Mouse (Mus musculus): Measurements from ENCODE around the gene 1700067P10Rik.
A peak's percentile ranks its signal among the peaks of the same experiment; 100 is the strongest.

1700067P10Rik gene

DNA sequence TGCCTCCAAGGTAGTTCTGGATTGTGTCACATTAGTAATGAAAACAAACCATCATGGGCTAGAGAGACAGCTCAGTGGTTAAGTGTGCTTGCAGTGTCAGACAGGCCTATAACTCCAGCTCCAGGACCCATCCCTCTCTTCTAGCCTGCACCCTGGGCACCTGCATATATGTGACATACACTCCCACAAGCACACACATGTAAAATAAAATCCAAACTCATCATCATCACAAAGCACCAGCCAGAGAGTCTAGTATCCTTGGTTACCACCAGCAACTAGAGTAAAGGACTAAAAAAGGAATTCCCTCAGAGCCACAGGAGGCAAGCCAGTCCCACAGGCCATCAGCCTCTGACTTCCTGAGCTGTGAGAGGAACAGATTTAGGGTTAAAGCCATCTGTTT lies at the start of gene 1700067P10Rik:
1700067P10Rik (plus strand) TSS at position 301 of the 400 bp plus-strand sequence.
- DNase-seq (ENCODE audit: low read depth, low spot score): no peak

DNA sequence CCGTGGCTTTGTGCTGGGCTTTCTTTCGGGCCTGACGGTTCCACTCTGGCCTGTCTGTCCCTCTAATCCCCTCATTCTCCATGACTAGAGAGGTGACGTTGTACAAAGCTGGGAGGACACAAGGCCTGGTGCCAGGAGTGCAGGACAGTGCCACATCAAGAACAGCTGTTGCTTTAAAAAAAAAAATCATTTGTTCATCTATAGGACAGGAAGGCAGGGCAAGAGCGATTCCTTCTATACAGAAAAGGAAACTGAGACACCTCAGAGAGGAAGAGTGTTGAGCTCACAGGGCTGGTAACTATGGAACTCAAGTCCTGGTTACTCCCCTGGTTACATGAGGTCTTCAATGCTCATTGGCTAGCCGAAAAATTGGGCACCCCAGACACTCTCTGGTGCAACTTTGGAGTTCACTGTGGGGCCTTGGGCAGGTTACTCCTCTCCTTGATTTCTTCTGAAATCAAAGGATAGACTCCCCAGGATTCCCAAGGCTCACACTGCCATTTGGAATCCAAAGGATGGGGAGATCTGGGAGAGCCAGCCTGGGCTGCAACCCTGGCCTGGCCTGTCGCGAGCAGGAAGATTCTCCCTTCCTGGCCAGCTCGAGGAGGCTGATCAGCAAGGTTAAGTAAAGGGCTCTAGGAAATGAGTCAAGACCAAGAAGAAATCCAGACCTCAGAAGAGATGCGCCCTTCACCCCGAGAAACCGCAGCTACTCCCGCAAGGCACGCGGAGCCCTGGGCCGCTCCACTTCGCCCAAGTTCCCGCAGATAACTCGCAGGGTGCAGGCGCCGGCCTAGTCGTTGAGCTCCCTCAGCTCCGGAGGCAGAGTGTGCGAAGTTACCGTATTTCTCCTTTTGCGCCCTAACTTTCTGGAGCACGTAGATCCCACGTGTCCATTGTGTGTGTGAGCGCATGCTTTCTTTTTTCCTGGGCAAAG lies 47.5 kb upstream of the 1700067P10Rik start:
- DNase-seq (ENCODE audit: low read depth, low spot score): peak; percentile 73

DNA sequence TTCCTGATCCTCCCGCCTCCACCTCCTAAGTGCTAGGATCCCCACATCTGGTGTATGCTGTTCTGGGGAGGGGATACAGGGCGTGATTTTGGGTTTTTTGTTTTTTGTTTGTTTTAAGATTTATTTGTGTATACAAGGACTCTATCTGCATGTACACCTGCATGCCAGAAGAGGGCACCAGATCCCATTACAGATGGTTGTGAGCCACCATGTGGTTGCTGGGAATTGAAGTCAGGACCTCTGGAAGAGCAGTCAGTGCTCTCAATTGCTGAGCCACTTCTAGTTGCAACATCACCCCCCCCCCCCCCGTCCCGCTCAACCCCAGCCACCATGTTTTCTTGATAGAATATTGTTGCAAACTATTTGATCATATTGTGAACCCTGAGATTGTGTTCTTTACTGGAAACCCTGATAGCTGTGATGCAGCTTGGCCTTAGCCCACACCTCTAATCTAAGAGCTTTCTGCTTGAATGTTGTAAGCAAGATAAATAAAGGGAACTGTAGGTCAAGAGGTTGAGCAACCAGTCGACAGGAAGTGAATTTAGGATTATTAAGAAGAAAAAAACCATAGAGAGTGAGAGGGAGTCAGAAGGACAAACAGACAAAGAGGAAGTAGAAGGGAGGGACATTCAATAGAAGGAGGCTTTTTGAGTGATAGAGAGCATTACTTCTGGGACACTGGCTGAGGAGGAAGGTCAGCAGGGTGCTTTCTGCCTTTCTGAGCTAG lies 45.8 kb upstream of the 1700067P10Rik start:
- DNase-seq (ENCODE audit: low read depth, low spot score): peak; percentile 21

DNA sequence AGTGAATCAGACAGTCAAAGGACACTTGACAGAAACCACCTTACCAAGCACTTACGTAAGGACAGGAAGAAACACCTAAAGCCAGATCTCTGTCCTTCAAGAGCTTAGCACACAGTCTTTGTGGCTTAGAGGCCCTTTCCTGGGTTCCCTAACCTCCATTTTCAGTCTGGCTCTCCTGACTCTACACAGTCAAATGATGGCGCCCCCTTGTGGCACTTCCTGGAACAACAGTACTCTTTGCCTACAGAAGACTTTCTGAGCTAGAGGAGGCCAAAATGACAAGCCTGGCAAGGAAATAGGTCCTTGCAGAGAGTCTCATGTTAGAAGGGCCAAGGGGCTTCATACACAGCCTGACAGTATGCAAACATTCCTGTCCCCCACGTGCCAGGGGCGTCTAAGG lies 43.5 kb upstream of the 1700067P10Rik start:
- peak; percentile 79 for DNase-seq (ENCODE audit: low read depth, low spot score)

DNA sequence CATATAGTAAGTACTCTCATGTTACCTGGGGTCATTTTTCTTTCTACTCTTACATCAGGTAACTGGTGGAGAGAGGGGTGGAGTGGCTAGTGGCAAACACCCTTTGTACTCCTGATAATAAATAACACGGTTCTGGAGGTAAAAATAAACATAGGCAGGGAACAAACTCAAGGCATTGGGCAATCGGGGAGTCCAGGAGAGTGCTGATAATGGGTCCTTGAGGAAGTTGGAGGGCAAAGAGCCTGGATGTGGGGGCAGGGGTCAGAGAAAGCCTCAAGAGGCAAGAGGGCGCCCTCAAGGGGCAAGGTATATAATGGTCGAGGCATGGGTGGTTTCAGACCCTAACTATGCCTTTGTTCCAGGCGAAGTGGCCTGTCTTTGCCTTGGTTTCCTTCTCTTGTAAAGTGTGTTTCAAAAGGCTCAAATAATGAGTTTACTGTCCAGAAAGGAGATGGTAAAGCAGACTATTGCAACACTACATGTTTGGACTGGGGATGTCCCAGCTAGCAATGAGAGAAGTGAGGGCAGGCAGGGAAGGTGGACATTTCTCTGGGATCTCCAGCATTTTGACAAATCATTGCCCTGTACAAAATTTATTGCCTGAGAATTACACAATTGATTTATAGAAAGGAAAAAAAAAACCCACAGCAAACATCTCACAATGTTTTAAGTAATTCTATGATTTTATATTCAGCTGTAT lies 37.3 kb upstream of the 1700067P10Rik start:
- DNase-seq (ENCODE audit: low read depth, low spot score): no peak

DNA sequence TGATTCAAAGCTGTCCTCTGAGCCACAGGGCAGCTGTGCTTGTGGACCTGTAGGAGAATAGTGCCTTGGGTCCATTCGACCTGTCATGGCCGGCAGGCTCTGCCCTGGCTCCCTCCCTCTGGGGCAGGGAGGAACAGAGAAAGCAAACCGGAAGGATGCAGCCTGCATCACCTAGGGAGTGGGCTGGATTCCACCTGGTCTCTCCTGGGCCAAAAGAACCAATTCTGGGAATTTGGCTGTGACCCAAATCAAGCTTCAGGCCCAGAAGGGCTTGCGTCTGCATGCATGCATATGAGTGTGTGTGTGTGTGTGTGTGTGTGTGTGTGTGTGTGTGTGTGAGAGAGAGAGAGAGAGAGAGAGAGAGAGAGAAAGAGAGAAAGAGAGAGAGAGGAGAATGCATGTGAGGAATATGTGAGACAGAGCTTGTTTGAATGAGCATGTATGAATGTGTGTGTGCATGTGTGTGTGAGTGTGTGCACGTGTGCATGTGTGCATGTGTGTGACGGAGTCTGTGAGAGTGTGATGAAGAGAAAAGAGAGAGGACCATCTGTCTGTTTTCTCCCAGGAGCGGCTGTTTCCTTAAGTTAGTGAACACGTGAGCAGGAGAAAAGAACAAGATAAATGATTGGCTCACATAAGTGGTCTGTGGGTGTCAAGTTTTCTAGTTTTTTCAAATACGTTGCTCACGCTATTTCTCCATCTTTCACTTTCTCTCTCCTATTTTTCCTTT lies 36.6 kb upstream of the 1700067P10Rik start:
- no peak for DNase-seq (ENCODE audit: low read depth, low spot score)

DNA sequence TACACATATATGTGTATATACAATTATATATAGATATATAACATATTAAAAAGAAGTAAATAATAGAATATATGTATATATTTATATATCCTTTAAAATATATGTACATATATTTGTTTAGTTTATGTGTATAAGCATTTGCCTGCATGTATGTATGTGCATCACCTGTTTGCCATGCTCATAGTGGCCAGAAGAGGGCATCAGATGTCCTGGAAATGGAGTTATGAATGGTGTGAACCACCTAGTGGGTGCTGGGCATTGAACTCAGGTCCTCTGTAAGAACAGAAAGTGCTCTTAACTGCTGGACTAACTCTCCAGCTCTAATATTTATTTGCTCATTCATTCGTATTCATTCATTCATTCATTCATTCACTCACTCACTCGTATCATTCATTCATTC lies 35.5 kb upstream of the 1700067P10Rik start:
- DNase-seq (ENCODE audit: low read depth, low spot score): peak; percentile 42

DNA sequence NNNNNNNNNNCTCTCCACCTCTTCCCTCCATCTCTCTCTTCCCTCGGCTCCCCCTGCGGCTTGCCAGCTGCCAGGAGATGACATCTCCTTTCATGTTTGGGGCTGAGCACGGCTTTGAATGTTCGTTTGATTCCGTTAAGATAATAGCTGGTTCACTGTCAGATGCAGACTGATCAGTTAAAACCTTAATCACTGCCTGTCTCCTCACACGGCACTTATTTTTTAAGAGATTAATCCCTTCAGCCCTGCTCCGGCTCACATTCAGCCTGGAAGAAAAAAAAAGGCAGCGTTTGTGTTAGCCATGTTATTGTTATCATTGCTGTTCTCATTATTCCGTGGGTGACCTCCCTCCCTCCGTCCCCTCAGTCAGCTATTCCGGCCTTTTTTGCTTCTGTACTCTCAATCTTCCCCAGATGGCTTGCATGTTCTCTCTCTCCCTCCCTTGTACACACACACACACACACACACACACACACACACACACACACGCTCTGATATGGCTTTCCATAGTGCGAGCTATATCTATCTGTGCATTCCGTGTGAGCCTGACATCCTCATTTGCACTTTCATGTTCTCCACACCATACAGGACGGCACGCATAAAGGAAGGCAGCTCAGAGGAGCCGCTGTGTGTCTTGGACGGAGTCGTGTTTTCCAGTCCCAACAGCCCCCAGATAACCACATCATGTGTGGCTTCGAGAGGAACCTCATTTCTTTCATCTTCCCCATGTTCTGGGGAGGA lies 33.9 kb upstream of the 1700067P10Rik start:
- no peak for DNase-seq (ENCODE audit: low read depth, low spot score)

DNA sequence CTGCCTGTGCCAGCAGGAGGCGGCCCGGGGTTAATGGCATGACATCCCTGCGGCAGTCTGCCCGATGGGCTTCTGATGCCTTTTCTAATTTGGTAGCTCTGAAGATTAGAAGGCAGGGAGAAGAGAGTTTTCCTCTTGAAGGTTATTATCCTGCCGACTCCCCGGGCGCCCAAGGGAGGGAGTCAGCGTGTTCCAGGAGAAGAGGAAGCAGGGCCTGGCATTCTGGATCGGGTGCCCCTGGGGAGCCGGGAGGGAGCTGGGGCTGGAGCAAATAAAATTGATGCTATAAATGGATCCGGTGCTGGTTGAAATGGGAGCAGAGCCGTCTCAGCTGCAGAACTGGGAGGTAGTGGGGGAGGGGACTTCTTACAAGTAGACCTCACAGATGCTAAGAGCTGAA lies 31.7 kb upstream of the 1700067P10Rik start:
- no peak for DNase-seq (ENCODE audit: low read depth, low spot score)

DNA sequence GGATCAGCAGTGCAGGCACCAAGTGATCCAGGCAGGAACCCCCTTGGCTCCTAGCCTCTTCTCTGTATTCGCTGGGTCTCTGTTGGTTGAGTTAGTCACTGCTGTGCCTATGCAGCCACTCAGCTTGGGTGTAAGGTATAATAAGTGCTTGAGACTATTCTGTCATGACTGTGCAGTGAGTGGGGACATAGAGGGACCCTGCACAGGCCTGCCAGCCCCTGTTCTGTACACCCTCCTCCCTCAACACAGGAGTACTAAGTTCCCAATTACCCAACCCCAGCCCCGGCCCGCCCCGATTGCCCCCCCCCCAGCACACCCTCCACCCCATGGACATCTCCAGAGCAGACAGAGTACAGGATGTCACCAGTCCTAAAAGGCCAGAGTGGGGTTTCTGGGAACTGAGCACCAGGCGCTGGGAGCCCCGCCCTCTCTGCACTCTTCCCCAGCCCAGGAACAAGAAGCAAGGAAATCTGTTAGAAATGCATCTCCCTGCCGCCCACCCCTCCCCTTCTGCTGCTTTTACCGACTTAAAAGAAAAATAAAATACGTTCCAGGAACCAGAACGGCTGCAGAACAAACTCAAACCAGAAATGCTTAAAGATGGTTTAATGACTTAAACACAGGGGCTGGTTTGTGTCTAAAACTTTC lies 24.8 kb upstream of the 1700067P10Rik start:
- no peak for DNase-seq (ENCODE audit: low read depth, low spot score)

DNA sequence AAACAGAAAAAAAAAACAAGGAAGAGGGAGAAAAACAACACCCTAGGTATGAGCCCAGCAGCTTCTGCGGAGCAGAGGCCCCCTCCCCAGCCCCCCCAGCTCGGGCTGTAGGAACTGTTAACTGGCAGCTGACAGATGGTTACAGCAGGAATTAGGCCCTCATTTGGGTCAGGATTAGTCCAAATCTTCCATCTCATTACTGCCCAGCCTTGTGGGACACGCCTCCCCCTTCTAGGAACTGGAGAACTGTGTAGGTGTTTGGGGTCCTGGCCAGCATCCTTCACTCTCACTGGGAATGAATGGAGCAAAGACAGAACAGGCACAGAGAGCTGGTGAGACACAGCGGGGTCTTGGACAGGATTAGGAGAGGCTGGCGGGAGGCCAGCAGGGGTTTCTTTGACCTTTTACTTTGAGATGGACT lies 24.0 kb upstream of the 1700067P10Rik start:
- no peak for DNase-seq (ENCODE audit: low read depth, low spot score)

DNA sequence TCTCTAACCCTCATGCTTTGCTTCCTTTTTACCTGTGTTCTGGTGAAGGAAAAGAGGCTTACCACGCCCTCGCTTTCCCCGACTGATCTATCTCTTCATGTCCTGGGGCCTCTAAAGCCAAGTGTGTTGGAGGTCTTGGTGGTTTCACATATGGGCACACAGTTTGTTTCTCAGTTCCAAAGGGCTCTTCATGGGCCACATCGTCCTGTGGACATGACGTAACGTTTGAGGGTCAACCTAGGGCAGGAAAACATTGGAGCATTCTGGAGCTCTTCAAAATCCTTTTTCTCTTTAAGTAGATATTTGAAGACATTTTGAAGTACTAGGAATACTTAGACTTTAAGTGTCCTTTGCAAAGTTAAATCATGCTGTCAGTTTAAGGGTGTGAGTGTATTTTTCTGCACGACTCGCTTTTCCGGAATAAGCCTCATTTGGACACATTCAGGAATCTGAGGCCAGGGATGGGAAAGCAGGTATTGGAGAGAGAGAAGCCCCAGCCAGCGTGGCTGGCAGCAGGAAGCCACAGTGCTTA lies 22.0 kb upstream of the 1700067P10Rik start:
- no peak for DNase-seq (ENCODE audit: low read depth, low spot score)

DNA sequence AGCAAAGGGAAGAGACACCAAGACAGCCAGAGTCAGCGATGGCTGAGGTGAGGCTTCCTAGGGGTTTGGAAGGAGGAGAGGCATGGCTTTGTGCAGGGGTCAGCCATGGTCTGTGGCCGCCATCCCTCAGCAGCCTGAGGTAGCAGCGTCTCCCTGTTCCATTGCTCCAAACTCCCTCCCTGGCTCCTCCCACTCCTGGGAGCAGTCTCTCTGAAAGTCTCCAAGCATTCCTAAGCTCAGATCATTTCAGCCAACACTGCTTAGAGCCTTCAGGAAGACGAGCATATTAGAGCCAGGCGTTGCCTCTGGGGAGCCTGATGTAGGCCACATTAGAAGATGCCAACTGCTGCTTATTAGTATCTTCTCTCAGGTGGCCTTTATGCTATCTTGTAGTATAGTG lies 21.4 kb upstream of the 1700067P10Rik start:
- no peak for DNase-seq (ENCODE audit: low read depth, low spot score)

DNA sequence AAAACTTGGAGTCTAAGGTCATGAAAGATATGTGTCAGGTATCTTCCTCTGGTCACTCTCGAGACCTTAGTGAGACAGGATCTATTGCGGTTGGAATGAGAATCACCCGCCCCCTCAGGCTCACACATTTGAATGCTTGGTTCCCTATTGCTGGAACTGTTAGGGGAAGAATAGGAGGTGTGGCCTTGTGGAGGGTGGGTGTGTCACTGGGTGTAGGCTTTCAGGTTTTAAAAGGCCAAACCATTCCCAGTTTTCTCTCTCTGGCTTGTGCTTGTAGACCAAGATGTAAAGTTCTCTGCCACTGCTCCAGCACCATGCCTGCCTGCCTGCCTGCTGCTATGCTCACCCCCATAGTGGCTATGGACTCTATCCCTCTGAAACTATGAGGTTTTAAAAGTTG lies 8.5 kb upstream of the 1700067P10Rik start:
- DNase-seq (ENCODE audit: low read depth, low spot score): peak; percentile 64

DNA sequence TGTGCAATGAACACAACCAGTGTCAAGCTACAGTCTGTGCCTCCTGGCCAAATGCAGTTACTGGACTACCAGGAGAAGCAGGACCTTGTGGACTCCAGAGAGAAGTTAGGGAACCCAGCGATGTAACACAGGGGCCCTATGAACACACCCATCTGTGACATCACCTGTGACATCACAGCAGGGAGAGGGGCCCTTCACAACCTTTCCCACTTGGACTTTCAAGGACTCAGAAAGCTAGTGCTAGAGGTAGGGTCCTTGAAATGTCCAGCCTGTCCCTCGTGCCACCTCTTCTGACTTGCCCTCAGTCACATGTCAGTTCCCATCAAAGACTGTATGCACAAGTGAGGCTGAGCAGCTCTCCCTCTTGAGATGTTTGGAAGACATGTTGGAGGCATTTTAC lies 327 bp downstream of the 1700067P10Rik start:
- DNase-seq (ENCODE audit: low read depth, low spot score): no peak

DNA sequence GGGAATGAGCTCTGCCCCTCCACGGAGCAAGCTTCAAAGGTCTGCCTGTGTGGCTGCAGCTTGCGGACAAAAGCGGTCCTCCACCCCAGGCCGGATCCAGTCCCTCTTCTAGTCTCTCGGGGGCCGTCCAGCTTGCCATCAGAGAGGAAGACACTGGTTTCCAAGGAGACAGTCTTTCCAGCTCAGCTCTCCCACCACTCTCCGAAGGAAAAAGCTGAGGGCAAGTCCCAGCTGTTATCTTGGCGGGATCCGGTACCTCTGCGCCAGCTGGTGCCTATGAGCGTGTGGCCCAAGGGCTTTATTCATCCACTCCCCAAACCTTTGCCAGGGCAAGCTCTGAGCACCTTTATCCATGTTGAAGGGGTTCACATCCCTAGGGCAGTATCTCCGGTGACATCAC lies 1.2 kb downstream of the 1700067P10Rik start:
- no peak for DNase-seq (ENCODE audit: low read depth, low spot score)

DNA sequence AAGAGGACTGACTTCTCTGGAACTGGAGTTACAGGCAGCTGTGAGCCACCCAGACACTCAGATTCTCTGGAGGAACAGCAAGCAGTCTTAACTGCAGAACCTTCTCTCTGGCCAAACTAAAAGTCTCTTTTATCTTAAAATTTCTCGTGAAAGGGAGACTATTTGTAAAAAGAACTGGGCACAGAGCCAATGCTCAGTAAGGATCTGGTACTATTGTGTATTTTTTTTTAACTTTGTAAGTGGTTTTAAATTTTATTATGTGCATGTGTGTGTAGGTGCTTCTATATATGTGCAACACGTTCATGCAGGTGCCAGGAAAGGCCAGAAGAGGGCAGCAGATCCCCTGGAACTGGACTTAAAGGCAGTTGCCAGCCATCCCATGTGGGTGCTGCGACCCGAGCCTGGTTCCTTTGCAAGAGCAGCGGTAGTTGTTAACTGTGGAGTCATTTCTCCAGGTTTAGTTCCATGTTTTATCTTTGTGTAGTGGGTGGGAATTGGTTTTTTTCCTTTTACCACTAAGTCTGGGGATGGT lies 4.2 kb downstream of the 1700067P10Rik start:
- DNase-seq (ENCODE audit: low read depth, low spot score): peak; percentile 52

DNA sequence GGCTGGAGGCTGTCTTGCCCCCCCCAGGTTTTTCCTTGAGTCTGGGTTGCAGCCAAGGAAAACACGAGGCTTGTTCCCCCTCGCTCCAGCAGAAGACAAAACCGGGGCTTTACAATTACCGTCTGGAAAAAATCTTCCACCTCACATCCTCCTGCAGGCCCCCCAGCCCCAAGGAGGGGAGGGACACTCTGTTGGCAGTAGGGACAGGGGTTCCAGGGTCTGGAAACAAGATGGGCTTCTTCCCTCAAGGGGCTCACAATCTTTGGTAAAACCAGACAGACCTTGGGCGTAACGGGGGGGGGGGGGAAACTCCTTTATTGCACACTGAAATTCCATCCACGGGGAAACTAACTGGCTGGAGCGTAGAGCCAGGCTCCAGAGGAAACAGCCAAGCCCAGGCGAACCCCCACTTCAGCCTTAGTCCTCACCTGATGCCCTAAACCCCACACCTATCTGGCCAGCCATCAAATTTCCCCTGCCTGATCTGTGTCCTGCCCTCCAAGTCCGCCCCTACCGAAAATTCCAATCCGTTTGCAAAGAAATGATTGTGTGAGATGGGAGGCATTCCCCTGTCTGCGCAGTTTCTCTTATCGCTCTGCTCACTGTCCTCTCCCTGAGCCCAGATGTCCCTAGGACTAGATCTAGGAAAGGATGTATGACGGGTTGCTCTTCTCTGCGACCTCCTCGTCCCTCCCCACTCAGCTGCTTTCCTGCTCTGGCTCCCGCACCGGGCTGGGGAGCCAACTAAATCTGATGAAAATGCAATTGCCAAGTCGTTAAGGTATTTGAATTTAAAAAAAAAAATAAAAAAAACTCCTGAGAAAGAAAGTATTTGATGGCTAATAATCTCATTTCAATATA lies 5.9 kb downstream of the 1700067P10Rik start:
- no peak for DNase-seq (ENCODE audit: low read depth, low spot score)

DNA sequence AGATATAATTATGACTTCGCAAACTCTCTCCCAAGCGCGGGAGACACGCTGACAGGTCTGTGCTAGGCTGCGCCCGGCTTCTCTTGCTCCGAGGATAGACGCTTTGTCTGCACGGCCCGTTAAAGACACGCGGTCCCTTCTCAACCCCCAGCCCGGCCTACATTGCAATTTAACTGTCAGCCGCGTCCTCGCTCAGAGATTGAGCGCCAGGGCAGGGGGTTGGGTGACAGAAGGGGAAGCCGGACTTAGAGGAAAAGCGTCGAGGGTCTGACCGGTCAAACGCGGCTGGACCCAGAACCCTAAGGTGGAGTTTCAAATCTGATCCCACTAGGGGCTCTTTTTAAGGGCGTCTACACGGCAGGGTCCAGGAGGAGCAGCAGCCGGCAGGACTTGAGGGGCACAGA lies 6.6 kb downstream of the 1700067P10Rik start:
- DNase-seq (ENCODE audit: low read depth, low spot score): peak; percentile 25

Measured in ES-CJ7 (cell line).